8 mouse cellular contexts compared by ENCODE assay signal in the genomic region with DNA sequence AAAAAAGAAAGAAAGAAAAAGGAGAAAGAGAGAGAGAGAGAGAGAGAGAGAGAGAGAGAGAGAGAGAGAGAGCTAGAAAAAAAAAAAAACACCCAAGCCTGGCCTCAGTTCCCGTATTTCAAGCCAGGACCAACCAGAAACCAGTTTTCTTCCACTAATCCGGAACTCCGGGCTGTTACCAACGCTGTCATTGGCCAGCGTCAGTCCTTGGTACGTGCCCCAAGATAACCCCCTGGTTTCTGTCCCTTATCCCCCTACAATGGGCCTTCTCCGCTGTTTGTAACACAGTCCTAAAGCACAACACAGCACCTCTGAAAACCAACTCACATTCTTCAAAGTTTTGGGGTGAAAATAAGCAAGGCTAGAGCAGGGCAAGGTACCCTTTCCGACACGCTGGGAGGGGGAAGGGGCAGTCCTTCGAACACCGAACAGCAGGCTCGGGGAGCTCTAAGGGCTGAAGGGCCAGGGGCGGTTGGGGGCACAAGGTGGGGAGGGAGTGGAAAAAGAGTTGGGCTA. TPM values are rescaled to one million over a fixed set of nuclear protein-coding genes. Genes with fewer than 3 reads are reported as not detected.
DNase-seq lines count a peak whose midpoint lies in the region; TF ChIP-seq lines count a peak whose summit lies in the region.

No protein-coding gene starts in this region.

- intact Hi-C loops in gastrocnemius, adult 2 months (cut with DNase I) = loop anchor here (10.0 kb wide), 1 partner anchor 262 kb away; the partner anchor contains the start of gene Sh3bgrl

- no peaks in the 10 kb centered on the region for H3K9me3 ChIP-seq in megakaryocyte, embryonic 14.5 days

- H3K4me3 ChIP-seq in gastrocnemius, adult 2 months = peak overlapping the region; percentile 81
- peak overlapping the region; percentile 95 for H3K4me3 ChIP-seq in megakaryocyte, embryonic 14.5 days (replicated peaks)

- H3K27me3 ChIP-seq in megakaryocyte, embryonic 14.5 days (replicated peaks) = no peaks in the 10 kb centered on the region

- H3K27ac ChIP-seq in gastrocnemius, adult 2 months = peak overlapping the region; percentile 93

- peaks cover 15% of the 10 kb centered on the region for H3K36me3 ChIP-seq in megakaryocyte, embryonic 14.5 days (replicated peaks; ENCODE audit: low read length)

- TF ChIP-seq CTCF in gastrocnemius, adult 2 months (IDR thresholded peaks at IDR 0.05) = no peak

- H3K4me1 ChIP-seq in megakaryocyte, embryonic 14.5 days = no peaks in the 10 kb centered on the region; the same call in 1 of the 2 replicates

- peak; percentile 22 for DNase-seq in WW6 (ENCODE audit: low read depth, low spot score)
- DNase-seq in cerebellum, postnatal 4 days (ENCODE audit: low spot score in 2 of 2) = peak; percentile 47 to 83
- DNase-seq in gastrocnemius, adult 2 months = peak; percentile 81
- peak; percentile 80 for DNase-seq in hindlimb bud, embryonic 11.5 days (ENCODE audit: extremely low spot score, low read depth, low spot score)
- DNase-seq in left cerebral cortex, adult 8-10 months (ENCODE audit: low spot score in 2 of 2) = peak; percentile 67 to 70
- peak; percentile 88 to 89 for DNase-seq in right cerebral cortex, postnatal 10 days (ENCODE audit: low spot score in 2 of 2)
- peak; percentile 62 for DNase-seq in urinary bladder, postnatal 25 days (ENCODE audit: low spot score)

RNA-seq across cellular contexts. Expression of gene Brwd3, which starts 1.4 kb away (rescaled TPM):
- total RNA-seq in gastrocnemius, adult 2 months (2021) = 1 to 10 TPM; 3.3 to 3.6 TPM
- 10 to 100 TPM in 3 of 4 experiments, 1 to 10 TPM in 1; 10.0 to 11.5 (median 10.9) TPM for total RNA-seq in left cerebral cortex, adult 8-10 months (2022)
- polyA plus RNA-seq in megakaryocyte, embryonic 14.5 days (2012; ENCODE audit: insufficient read depth, low replicate concordance) = 0.38 and 0.46 TPM in 2 replicates

Comparison
In these comparisons a context has a peak if more than half of its experiments do, and no peak if none do; other contexts are left out.
1. Peak in every context shown above with its lines: DNase-seq, H3K4me3 ChIP-seq and H3K27ac ChIP-seq.
2. DNase-seq: peak in every context shown above with its lines; median percentile 88 in right cerebral cortex, postnatal 10 days; 81 in gastrocnemius, adult 2 months; 80 in hindlimb bud, embryonic 11.5 days; 68 in left cerebral cortex, adult 8-10 months; 65 in cerebellum, postnatal 4 days; 62 in urinary bladder, postnatal 25 days; 22 in WW6.